Mouse (Mus musculus) lung, adult 2 months (tissue): ENCODE measurements around the gene Tcea3. TPM values are rescaled to one million over a fixed set of nuclear protein-coding genes. Genes with fewer than 3 reads are reported as not detected.

Experiments
- DNase-seq: peaks from one replicate; pipeline ENCODE4 v3.0.0; 2022
- H3K4me1 ChIP-seq: fragments of 200-500 bp; 2 replicates; pipeline ENCODE4 v1.6.1; 2011; ENCODE audit warnings: low read length; ENCODE audit not compliant: control insufficient read depth, insufficient read depth
- H3K4me3 ChIP-seq: fragments of 200-500 bp; replicated peaks from 2 replicates; pipeline ENCODE3; 2011; ENCODE audit warnings: low read depth, mild to moderate bottlenecking, control low read depth, low read length; ENCODE audit errors: extremely low read depth
- CTCF ChIP-seq: fragments of 200-500 bp; IDR thresholded peaks from 2 replicates; pipeline ENCODE4 v1.5.1; 2011; ENCODE audit warnings: mild to moderate bottlenecking, low read length, control low read depth; ENCODE audit not compliant: insufficient read depth
- POLR2A ChIP-seq: fragments of 200-500 bp; IDR thresholded peaks from 2 replicates; pipeline ENCODE4 v1.6.1; 2011; ENCODE audit warnings: low read depth, mild to moderate bottlenecking, control low read depth, low read length, borderline replicate concordance; ENCODE audit errors: extremely low read depth
- WGBS: fragments of 180-500 bp; shearing (Covaris S2); methylation state at CpG from one replicate; pipeline ENCODE4 v1.1.7; 2018; 5-methylcytosine and 5-hydroxymethylcytosine counted together
- polyA plus RNA-seq: library from polyadenylated mRNA; depleted of rRNA; stranded (reverse); fragments of >200 nt; gene quantifications from 2 replicates; pipeline ENCODE4 v1.2.3, GENCODE M21; 2012

The Tcea3 gene
- polyA plus RNA-seq, 1 experiment, result 13.3 TPM

- no peak for DNase-seq
- WGBS, result 72% methylated on average over 8 of the region's 8 CpGs
- H3K4me1 ChIP-seq, result peaks cover 9% of the 10 kb centered on the region
- no peak for TF ChIP-seq CTCF
- TF ChIP-seq POLR2A, result no peak
- no peak overlapping the region for H3K4me3 ChIP-seq
Observed at GRCm38 (mm10) chr4:136214828-136215227, 32.7 kb upstream of the Tcea3 start.

- TF ChIP-seq CTCF (no peak), POLR2A (no peak)
- WGBS, result 76% methylated on average over 8 of the region's 8 CpGs
- Histone ChIP-seq H3K4me3 (no peak overlapping the region), H3K4me1 (peaks cover 12% of the 10 kb centered on the region)
- no peak for DNase-seq
Observed at GRCm38 (mm10) chr4:136215576-136215975, 32.0 kb upstream of the Tcea3 start.

GRCm38 (mm10) chr4:136217063-136217462 is 30.5 kb upstream of the Tcea3 start:
- 37% methylated on average over 10 of the region's 10 CpGs for WGBS
- DNase-seq, result peak; percentile 41
- no peak for TF ChIP-seq CTCF
- no peak for TF ChIP-seq POLR2A
- Histone ChIP-seq H3K4me3 (no peak overlapping the region), H3K4me1 (peaks cover 12% of the 10 kb centered on the region)

- Histone ChIP-seq H3K4me3 (no peak overlapping the region), H3K4me1 (peaks cover 12% of the 10 kb centered on the region)
- no peak for TF ChIP-seq POLR2A
- no peak for TF ChIP-seq CTCF
- WGBS, result 17% methylated on average over 18 of the region's 18 CpGs
- peak; percentile 41 for DNase-seq
Observed at GRCm38 (mm10) chr4:136218595-136219214, 28.8 kb upstream of the Tcea3 start.

GRCm38 (mm10) chr4:136220133-136220775 is 27.3 kb upstream of the Tcea3 start:
- DNase-seq, result peak; percentile 49
- peaks cover 12% of the 10 kb centered on the region for H3K4me1 ChIP-seq
- no peak overlapping the region for H3K4me3 ChIP-seq
- 32% methylated on average over 17 of the region's 17 CpGs for WGBS
- TF ChIP-seq CTCF (no peak), POLR2A (no peak)

GRCm38 (mm10) chr4:136223549-136224239 is 23.8 kb upstream of the Tcea3 start:
- 76% methylated on average over 13 of the region's 13 CpGs for WGBS
- TF ChIP-seq CTCF (peak; percentile 5; the same call in 1 of the 2 replicates), POLR2A (no peak)
- Histone ChIP-seq H3K4me1 (peaks cover 5% of the 10 kb centered on the region; the same call in 1 of the 2 replicates), H3K4me3 (no peak overlapping the region)
- DNase-seq, result no peak

GRCm38 (mm10) chr4:136224240-136224559 is 23.3 kb upstream of the Tcea3 start:
- TF ChIP-seq CTCF (no peak), POLR2A (no peak)
- Histone ChIP-seq H3K4me3 (no peak overlapping the region), H3K4me1 (peaks cover 3% of the 10 kb centered on the region; the same call in 1 of the 2 replicates)
- DNase-seq, result no peak
- WGBS, result 51% methylated on average over 5 of the region's 5 CpGs

GRCm38 (mm10) chr4:136224677-136225460 is 22.7 kb upstream of the Tcea3 start:
- DNase-seq, result no peak
- WGBS, result 64% methylated on average over 23 of the region's 23 CpGs
- no peak overlapping the region for H3K4me3 ChIP-seq
- no peak for TF ChIP-seq POLR2A
- no peak for TF ChIP-seq CTCF
- peaks cover 2% of the 10 kb centered on the region; the same call in 1 of the 2 replicates for H3K4me1 ChIP-seq

- TF ChIP-seq CTCF (no peak), POLR2A (no peak)
- no peak for DNase-seq
- Histone ChIP-seq H3K4me3 (no peak overlapping the region), H3K4me1 (no peaks in the 10 kb centered on the region; the same call in 1 of the 2 replicates)
- WGBS, result 64% methylated on average over 7 of the region's 7 CpGs
Observed at GRCm38 (mm10) chr4:136227408-136227807, 20.1 kb upstream of the Tcea3 start.

- no peaks in the 10 kb centered on the region; the same call in 1 of the 2 replicates for H3K4me1 ChIP-seq
- no peak overlapping the region for H3K4me3 ChIP-seq
- TF ChIP-seq POLR2A (no peak), CTCF (no peak)
- 65% methylated on average over 5 of the region's 5 CpGs for WGBS
- no peak for DNase-seq
Observed at GRCm38 (mm10) chr4:136228640-136229039, 18.9 kb upstream of the Tcea3 start.
